Mouse (Mus musculus) B cell, adult 2 months (primary cell): ENCODE data around the gene Atp1b1.

Experiments
- DNase-seq, 2 experiments: peaks; one replicate each; pipeline ENCODE4 v3.0.0; 2022

The Atp1b1 gene

GRCm38 (mm10) chr1:164461726-164462125 lies 3.6 kb upstream of the Atp1b1 start:
- DNase-seq = no peak

- DNase-seq = no peak
Measured at GRCm38 (mm10) chr1:164460921-164461697, 3.0 kb upstream of the Atp1b1 start.

GRCm38 (mm10) chr1:164459127-164459905 lies 1.2 kb upstream of the Atp1b1 start:
- DNase-seq = no peak

GRCm38 (mm10) chr1:164458621-164459051 lies 481 bp upstream of the Atp1b1 start:
- DNase-seq = peak in 1 of 2 experiments; percentile 36

- DNase-seq = peak; percentile 46 to 63
Measured at GRCm38 (mm10) chr1:164457531-164458244, 467 bp downstream of the Atp1b1 start.

GRCm38 (mm10) chr1:164456731-164457130 lies 1.4 kb downstream of the Atp1b1 start:
- DNase-seq = peak in 1 of 2 experiments; percentile 7

GRCm38 (mm10) chr1:164456065-164456464 lies 2.1 kb downstream of the Atp1b1 start:
- DNase-seq = no peak

- DNase-seq = peak; percentile 21 to 29
Measured at GRCm38 (mm10) chr1:164455614-164456013, 2.5 kb downstream of the Atp1b1 start.

GRCm38 (mm10) chr1:164454747-164455400 lies 3.3 kb downstream of the Atp1b1 start:
- DNase-seq = no peak

- peak; percentile 43 to 44 for DNase-seq
Measured at GRCm38 (mm10) chr1:164453739-164454138, 4.4 kb downstream of the Atp1b1 start.

- no peak for DNase-seq
Measured at GRCm38 (mm10) chr1:164453146-164453545, 5.0 kb downstream of the Atp1b1 start.

GRCm38 (mm10) chr1:164452580-164452979 lies 5.6 kb downstream of the Atp1b1 start:
- no peak for DNase-seq

- DNase-seq = no peak
Measured at GRCm38 (mm10) chr1:164451346-164451745, 6.8 kb downstream of the Atp1b1 start.

GRCm38 (mm10) chr1:164450644-164451043 lies 7.5 kb downstream of the Atp1b1 start:
- DNase-seq = no peak

- no peak for DNase-seq
Measured at GRCm38 (mm10) chr1:164450231-164450630, 7.9 kb downstream of the Atp1b1 start.

GRCm38 (mm10) chr1:164449626-164450025 lies 8.5 kb downstream of the Atp1b1 start:
- DNase-seq = no peak

- no peak for DNase-seq
Measured at GRCm38 (mm10) chr1:164447521-164447920, 10.6 kb downstream of the Atp1b1 start.

- DNase-seq = no peak
Measured at GRCm38 (mm10) chr1:164446535-164446934, 11.6 kb downstream of the Atp1b1 start.

- no peak for DNase-seq
Measured at GRCm38 (mm10) chr1:164445620-164446162, 12.5 kb downstream of the Atp1b1 start.

- DNase-seq = no peak
Measured at GRCm38 (mm10) chr1:164441408-164441974, 16.7 kb downstream of the Atp1b1 start.

- DNase-seq = no peak
Measured at GRCm38 (mm10) chr1:164440708-164441407, 17.3 kb downstream of the Atp1b1 start.
